Mouse (Mus musculus) left cerebral cortex, postnatal 10 days (tissue): ENCODE measurements around the gene Sox9. TPM values are rescaled to one million over a fixed set of nuclear protein-coding genes. Genes with fewer than 3 reads are reported as not detected.

Experiments used
- DNase-seq, 2 experiments: peaks; one replicate each; pipeline ENCODE4 v3.0.0; 2021 to 2022; ENCODE audit warnings: low spot score in 2 of 2, mixed read lengths in 1 of 2; ENCODE audit errors: extremely low spot score in 1 of 2
- intact Hi-C: fragments of 180-260 bp; cut with DNase I; formaldehyde crosslinking; loops from one replicate; pipeline ENCODE4 v1.15.1; 2025
- total RNA-seq, 2 experiments: library from RNA; stranded (reverse); gene quantifications; 2 replicates each; pipeline ENCODE4 v1.2.3; 2021

Gene Sox9
- total RNA-seq, 2 experiments from 2014 or later = 13.9 to 18.2 TPM

DNA sequence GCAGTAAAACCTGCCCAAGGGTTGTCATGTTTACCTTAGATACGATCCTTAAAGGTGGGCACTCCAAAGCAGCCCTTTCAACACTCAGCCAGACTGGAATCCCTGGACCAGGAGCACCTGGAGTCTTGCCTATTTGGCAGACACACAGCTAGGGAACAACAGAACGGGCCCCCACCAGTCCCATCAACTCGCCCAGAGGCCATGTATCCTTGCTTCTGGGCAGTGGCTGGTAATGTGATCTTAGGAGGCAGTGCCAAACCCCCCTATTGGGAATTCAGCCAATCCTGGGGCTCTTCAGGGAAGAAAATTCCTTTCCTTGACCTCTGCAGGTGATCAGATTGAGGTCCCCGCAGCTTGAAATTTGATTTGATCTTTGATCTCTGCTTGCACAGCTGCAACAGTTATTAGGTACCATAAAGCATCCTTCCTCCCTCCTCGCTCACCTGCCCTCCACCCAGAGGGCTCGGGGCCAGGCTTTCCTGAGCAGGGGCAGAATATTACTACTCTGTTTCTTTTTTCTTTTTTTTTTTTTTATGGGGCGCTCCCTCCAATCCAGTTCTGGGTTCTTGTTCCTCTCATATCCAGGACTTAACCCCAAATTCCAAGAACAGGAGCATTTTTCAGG is 53.6 kb downstream of the Sox9 start:
- no peak for DNase-seq
- intact Hi-C loops = no loop called here
